Mouse (Mus musculus): ENCODE results near the gene Bcor. TPM values are rescaled to one million over a fixed set of nuclear protein-coding genes. Genes with fewer than 3 reads are reported as not detected.

The Bcor gene
- polyA plus RNA-seq, 1 experiment from 2014 or later, result 11.7 TPM

DNA sequence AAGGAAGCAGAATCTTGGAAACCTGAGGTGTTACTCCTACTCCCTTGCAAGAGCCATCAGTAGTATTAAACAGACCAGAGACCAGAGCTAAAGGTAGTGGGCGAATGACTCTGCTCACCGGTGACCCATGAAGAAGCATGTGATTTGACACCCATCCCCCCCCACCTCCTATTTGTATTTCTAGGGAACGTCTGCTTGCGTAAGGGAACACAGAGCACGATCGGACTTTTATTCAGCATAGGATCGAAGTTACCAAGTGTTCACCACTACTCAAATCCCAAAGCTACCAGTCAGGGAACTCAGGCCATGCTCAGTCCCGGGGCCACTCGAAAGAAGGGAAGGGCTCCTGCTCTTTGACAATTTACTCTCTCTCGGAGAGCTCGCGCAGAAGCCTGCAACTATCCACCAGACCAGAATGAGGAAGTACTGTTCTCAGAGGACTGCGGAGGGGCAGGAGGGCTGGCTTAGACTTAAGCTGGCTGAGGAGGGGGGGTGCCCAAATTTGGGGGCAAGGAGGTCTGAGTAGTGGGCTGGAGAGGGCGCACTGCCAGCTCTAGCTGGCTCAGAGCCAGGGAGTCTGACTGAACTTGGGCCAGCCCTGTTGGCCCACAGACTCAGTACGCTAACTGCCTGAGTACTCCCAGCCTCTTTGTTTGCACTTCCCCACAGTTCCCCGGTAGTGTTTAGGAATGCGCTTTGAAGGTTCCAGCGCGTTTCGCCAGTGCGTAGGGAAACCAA, 37.4 kb downstream of the Bcor start:
- Histone ChIP-seq H3K4me1 (replicated peaks) (peaks cover 28% of the 10 kb centered on the region), H3K4me3 (peak overlapping the region; percentile 26), H3K36me3 (no peaks in the 10 kb centered on the region), H3K27me3 (peaks cover 24% of the 10 kb centered on the region), H3K9me3 (replicated peaks) (no peaks in the 10 kb centered on the region), H3K9ac (0 out of 2 replicates have a peak overlapping the region, but pooled peaks have one; percentile 36), H3K4me2 (peak overlapping the region; percentile 61), H3K27ac (peak overlapping the region; percentile 87)
- ATAC-seq (replicated peaks; ENCODE audit: insufficient number of reproducible peaks, insufficient read depth, low FRiP score, low read depth), result peak; percentile 66
- 10% methylated on average over 20 of the region's 21 CpGs for WGBS

DNA sequence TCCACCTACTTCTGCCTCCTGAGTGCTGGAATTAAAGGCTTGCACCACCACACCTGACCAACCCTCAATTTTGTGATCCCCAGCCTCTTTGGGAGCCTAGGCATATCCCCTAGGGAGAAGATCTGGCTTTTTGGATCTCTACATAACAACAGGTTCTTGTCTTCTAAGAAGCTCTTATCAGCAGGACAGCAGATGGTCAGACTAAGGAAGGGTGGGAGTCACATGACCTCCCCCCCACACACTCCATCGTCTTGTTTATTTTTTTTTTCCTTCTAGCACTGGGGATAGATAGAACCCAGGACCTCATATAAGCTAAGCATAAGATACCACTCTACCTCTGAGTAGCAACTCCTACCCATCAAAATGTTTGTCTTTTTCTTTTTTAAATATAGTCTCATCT, 40.7 kb downstream of the Bcor start:
- no peak overlapping the region for H3K27ac ChIP-seq
- WGBS, result 28% methylated on average over 1 of the region's 1 CpGs
- no peaks in the 10 kb centered on the region for H3K36me3 ChIP-seq
- no peak overlapping the region for H3K4me3 ChIP-seq
- H3K27me3 ChIP-seq, result 0 out of 2 replicates have a peak, but pooled peaks cover 3% of the 10 kb centered on the region
- no peaks in the 10 kb centered on the region for H3K9me3 ChIP-seq (replicated peaks)
- no peak for ATAC-seq (replicated peaks; ENCODE audit: insufficient number of reproducible peaks, insufficient read depth, low FRiP score, low read depth)
- H3K4me2 ChIP-seq, result no peak overlapping the region
- H3K4me1 ChIP-seq (replicated peaks), result peaks cover 9% of the 10 kb centered on the region
- H3K9ac ChIP-seq, result no peak overlapping the region

DNA sequence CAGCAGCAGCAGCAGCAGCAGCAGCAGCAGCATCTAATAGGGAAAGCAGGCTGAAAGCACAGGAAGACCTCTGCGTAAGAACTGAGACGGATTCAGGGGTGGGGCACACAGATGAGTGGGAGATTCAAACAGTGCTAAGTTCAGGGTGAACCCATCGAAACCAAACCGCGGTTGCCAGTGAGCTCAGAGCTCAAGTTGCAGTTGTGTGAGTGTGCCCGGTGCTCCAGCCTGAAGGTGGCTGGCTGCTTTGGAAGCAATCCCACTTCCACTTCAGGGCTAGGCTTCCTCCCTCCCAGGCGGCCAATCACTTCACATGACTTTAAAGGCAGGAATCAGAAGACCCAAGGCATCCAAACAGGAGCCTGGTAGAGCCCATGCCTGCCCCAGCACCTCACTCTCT, 44.0 kb downstream of the Bcor start:
- H3K27me3 ChIP-seq, result no peaks in the 10 kb centered on the region
- WGBS, result 17% methylated on average over 7 of the region's 7 CpGs
- H3K36me3 ChIP-seq, result no peaks in the 10 kb centered on the region
- H3K9me3 ChIP-seq (replicated peaks), result no peaks in the 10 kb centered on the region
- H3K27ac ChIP-seq, result peak overlapping the region; percentile 78
- no peak overlapping the region for H3K9ac ChIP-seq
- H3K4me2 ChIP-seq, result peak overlapping the region; percentile 20; the same call in 1 of the 2 replicates
- H3K4me3 ChIP-seq, result no peak overlapping the region
- peaks cover 10% of the 10 kb centered on the region for H3K4me1 ChIP-seq (replicated peaks)
- 0 out of 2 replicates have a peak, but pooled peaks have one; percentile 67 for ATAC-seq (replicated peaks; ENCODE audit: insufficient number of reproducible peaks, insufficient read depth, low FRiP score, low read depth)

DNA sequence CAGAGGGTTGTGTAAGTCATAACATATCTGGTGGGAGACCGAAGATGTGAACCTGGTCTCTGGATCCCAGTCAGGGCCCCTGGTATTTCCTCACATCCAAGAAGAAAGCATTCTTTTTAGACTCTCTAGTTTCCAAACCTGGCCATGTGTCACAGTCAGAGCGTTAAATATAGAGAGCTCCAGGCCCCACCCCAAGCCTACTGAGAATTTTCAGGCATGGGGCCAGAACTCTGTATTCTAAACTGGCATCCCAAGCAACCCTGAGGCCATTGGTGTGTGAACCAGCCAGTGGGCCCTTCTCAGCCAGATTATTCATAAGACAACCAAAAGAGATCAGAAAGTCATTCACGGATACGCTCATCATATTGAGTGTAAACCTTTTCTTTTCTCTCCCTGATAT, 48.0 kb downstream of the Bcor start:
- Histone ChIP-seq H3K4me1 (replicated peaks) (peaks cover 16% of the 10 kb centered on the region), H3K9ac (no peak overlapping the region), H3K4me2 (no peak overlapping the region), H3K27me3 (no peaks in the 10 kb centered on the region), H3K27ac (peak overlapping the region; percentile 70), H3K36me3 (no peaks in the 10 kb centered on the region), H3K4me3 (no peak overlapping the region), H3K9me3 (replicated peaks) (no peaks in the 10 kb centered on the region)
- 52% methylated on average over 4 of the region's 4 CpGs for WGBS
- ATAC-seq (replicated peaks; ENCODE audit: insufficient number of reproducible peaks, insufficient read depth, low FRiP score, low read depth), result peak; percentile 43; the same call in 1 of the 2 replicates

- Histone ChIP-seq H3K9ac (no peak overlapping the region), H3K27ac (peak overlapping the region; percentile 70), H3K27me3 (no peaks in the 10 kb centered on the region), H3K4me3 (no peak overlapping the region), H3K9me3 (replicated peaks) (no peaks in the 10 kb centered on the region), H3K4me2 (no peak overlapping the region), H3K4me1 (replicated peaks) (peaks cover 20% of the 10 kb centered on the region), H3K36me3 (no peaks in the 10 kb centered on the region)
- ATAC-seq (replicated peaks; ENCODE audit: insufficient number of reproducible peaks, insufficient read depth, low FRiP score, low read depth), result no peak
- 53% methylated on average over 6 of the region's 6 CpGs for WGBS
Observed at GRCm38 (mm10) chrX:12110518-12110917, 49.6 kb downstream of the Bcor start.

DNA sequence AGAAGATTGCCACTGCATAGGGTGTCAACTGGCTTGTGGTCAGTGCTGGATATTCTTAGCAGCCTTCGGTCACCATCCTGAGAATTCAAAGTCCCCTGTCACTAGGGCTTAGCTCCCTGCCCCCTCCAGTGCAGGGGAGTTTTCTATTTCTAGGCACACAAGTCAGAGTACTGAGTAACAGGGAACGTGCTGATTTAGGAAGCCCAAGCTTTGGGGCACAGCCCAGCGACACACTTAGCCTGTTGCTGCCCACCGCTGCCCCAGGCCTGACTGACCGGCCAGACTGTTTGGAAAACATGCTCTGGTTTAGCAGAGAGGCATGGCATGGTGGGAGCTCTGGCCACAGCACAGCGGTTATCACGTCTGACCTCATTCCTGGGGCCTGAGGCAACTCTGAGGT, 54.8 kb downstream of the Bcor start:
- Histone ChIP-seq H3K4me1 (replicated peaks) (peaks cover 7% of the 10 kb centered on the region), H3K9ac (no peak overlapping the region), H3K36me3 (no peaks in the 10 kb centered on the region), H3K27ac (peak overlapping the region; percentile 85), H3K4me3 (no peak overlapping the region), H3K27me3 (no peaks in the 10 kb centered on the region), H3K9me3 (replicated peaks) (no peaks in the 10 kb centered on the region), H3K4me2 (no peak overlapping the region)
- 50% methylated on average over 7 of the region's 7 CpGs for WGBS
- peak; percentile 90 for ATAC-seq (replicated peaks; ENCODE audit: insufficient number of reproducible peaks, insufficient read depth, low FRiP score, low read depth)

GRCm38 (mm10) chrX:12096783-12097526, 63.2 kb downstream of the Bcor start:
- ATAC-seq (replicated peaks; ENCODE audit: insufficient number of reproducible peaks, insufficient read depth, low FRiP score, low read depth), result no peak
- no peak overlapping the region for H3K4me3 ChIP-seq
- peaks cover 12% of the 10 kb centered on the region for H3K27me3 ChIP-seq
- no peak overlapping the region for H3K4me2 ChIP-seq
- H3K27ac ChIP-seq, result 0 out of 2 replicates have a peak overlapping the region, but pooled peaks have one; percentile 34
- WGBS, result 57% methylated on average over 12 of the region's 12 CpGs
- peaks cover 10% of the 10 kb centered on the region for H3K4me1 ChIP-seq (replicated peaks)
- no peaks in the 10 kb centered on the region for H3K9me3 ChIP-seq (replicated peaks)
- no peaks in the 10 kb centered on the region for H3K36me3 ChIP-seq
- no peak overlapping the region for H3K9ac ChIP-seq

DNA sequence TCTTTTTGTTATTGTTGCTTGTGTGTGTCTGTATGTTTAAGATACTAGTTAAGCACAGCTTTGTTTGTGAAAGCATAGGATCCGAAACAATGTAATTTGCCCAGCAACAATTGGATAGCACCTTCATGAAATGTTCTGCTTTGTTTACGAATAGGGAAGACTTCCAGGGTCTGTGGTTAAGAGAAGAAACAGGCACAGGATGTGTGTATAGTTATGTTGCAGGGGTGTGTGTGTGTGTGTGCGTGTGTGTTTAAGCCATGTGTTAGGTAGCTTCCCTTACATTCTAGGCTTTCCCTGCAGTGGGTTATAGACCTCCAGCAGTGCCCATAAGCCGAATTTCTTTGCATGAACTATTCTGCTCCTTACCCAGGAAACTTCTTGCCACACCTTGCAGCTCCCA, 66.8 kb downstream of the Bcor start:
- Histone ChIP-seq H3K27me3 (peaks cover 46% of the 10 kb centered on the region), H3K9me3 (replicated peaks) (no peaks in the 10 kb centered on the region), H3K4me3 (no peak overlapping the region), H3K27ac (no peak overlapping the region), H3K9ac (no peak overlapping the region), H3K4me1 (replicated peaks) (peaks cover 30% of the 10 kb centered on the region), H3K36me3 (no peaks in the 10 kb centered on the region), H3K4me2 (no peak overlapping the region)
- WGBS, result 79% methylated on average over 4 of the region's 4 CpGs
- ATAC-seq (replicated peaks; ENCODE audit: insufficient number of reproducible peaks, insufficient read depth, low FRiP score, low read depth), result no peak

DNA sequence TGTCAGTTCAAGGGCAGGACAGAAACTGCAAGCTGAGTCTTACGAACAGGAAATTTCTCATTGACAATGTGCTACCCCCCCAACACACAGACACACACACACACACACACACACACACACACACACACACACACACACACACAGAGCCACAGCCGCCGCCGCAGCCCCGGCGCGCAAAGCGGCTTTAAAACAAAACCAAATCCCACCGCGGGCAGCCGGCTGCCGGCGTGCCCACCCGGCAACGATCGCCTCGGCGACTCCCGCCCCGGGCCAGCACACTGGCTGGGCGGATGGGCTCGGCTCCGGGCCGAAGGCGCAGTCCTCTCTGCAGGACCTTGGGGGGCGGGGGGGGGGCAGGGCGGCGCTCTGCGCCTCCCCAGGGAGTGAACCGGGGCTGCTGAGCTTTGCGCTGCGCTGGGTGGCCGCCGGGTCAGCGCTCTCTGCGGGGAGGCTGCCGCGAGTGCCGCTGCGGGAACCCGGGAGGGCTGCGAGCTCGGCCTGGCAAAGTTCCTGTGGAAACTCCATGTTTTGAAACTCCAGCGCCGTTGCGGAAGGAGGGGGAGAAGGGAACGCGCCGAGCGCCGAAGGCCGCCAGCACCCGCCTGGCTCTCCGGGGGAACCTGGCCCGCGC, 68.6 kb downstream of the Bcor start:
- no peak for ATAC-seq (replicated peaks; ENCODE audit: insufficient number of reproducible peaks, insufficient read depth, low FRiP score, low read depth)
- H3K27ac ChIP-seq, result peak overlapping the region; percentile 98
- H3K27me3 ChIP-seq, result peaks cover 59% of the 10 kb centered on the region
- H3K4me3 ChIP-seq, result peak overlapping the region; percentile 59
- no peaks in the 10 kb centered on the region for H3K36me3 ChIP-seq
- H3K4me2 ChIP-seq, result peak overlapping the region; percentile 87
- H3K9me3 ChIP-seq (replicated peaks), result no peaks in the 10 kb centered on the region
- WGBS, result under 1% methylated on average over 38 of the region's 56 CpGs
- H3K9ac ChIP-seq, result peak overlapping the region; percentile 70
- H3K4me1 ChIP-seq (replicated peaks), result peaks cover 30% of the 10 kb centered on the region

DNA sequence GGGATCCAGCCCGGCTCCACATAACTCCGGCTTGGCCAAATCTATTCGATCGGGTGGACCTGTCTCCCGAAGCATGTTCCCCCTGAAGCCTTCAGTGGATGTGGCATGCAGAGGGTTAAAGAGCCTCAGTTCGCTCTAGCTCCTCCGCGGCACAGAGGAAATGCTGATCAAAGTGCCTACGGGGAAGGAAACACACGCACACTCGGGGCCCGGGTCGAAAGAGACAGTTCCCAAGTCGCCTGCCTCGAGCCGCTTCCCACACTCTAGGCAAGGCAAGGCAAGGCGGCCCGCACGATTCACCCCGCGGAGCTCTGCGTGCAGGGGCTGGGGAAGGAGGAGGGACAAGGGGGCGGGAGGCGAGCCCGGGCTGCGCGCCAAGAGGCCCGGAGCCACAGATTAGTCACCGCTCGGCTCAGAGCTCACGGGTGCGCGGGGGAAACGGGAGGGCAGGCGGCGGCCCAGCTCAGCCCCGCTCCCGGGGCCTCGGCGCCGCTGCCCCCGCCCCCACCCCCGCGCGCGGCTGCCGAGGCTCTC, 69.2 kb downstream of the Bcor start:
- under 1% methylated on average over 33 of the region's 47 CpGs for WGBS
- Histone ChIP-seq H3K36me3 (no peaks in the 10 kb centered on the region), H3K4me1 (replicated peaks) (peaks cover 34% of the 10 kb centered on the region), H3K9me3 (replicated peaks) (no peaks in the 10 kb centered on the region), H3K9ac (peak overlapping the region; percentile 70), H3K4me2 (peak overlapping the region; percentile 87), H3K27me3 (peaks cover 63% of the 10 kb centered on the region), H3K27ac (peak overlapping the region; percentile 98), H3K4me3 (peak overlapping the region; percentile 59)
- ATAC-seq (replicated peaks; ENCODE audit: insufficient number of reproducible peaks, insufficient read depth, low FRiP score, low read depth), result peak; percentile 62

All from heart, embryonic 15.5 days (tissue).